Mouse (Mus musculus) layer of hippocampus, adult 9-10 months (tissue): ENCODE measurements around the gene Zfhx3.

ENCODE experiments used
- DNase-seq: peaks from one replicate; pipeline ENCODE4 v3.0.0; 2022; ENCODE audit warnings: low spot score

Gene Zfhx3

GRCm38 (mm10) chr8:108662766-108663165 lies 720.3 kb downstream of the Zfhx3 start:
- no peak for DNase-seq

GRCm38 (mm10) chr8:108671939-108672515 lies 729.6 kb downstream of the Zfhx3 start:
- DNase-seq: no peak

DNA sequence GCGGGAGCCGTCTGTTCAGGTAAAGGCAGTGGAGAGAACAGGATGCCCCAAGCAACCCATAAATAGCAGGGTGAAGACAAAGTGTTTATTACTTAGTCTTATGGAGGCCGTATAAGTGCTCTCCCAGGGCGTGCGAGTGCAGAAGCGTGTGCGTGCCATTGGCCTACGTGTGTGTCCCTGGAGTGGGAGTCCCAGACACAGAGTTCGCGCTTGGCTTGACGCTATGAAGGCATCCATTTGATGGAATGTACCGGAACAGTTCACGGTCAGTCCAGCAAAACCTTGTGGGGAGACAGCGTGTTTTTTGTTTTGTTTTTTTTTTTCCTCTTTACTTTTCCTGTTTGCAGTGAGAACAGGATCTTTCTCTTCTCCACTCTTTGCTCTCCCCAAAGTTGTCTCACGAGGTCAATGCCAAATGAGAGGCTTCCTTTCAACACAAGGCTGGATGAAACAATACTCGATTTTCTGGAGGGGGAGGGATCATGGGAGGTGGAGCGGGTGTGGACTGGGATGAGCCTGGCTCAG lies 732.6 kb downstream of the Zfhx3 start:
- no peak for DNase-seq

DNA sequence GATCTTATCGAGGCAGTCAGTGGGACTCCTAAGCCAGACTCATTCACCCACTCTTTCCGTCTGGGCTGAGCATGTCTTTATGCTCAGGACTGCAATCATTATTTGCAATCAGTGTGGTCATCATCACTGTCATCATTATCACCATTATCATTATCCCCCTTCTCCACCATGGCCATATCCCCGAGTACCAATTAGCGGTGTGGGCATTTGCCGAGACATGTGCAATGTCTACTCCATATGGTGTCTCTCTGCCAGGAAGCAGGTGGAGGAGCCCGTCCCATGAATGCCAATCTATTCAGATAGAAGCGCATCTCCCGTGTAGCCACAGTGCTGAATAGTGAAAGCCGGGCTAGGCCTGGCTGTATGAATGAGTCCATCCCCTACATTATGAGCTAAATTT lies 747.2 kb downstream of the Zfhx3 start:
- DNase-seq: no peak

- DNase-seq: no peak
These were observed 748.4 kb downstream of the Zfhx3 start for GRCm38 (mm10) chr8:108690576-108691455.

DNA sequence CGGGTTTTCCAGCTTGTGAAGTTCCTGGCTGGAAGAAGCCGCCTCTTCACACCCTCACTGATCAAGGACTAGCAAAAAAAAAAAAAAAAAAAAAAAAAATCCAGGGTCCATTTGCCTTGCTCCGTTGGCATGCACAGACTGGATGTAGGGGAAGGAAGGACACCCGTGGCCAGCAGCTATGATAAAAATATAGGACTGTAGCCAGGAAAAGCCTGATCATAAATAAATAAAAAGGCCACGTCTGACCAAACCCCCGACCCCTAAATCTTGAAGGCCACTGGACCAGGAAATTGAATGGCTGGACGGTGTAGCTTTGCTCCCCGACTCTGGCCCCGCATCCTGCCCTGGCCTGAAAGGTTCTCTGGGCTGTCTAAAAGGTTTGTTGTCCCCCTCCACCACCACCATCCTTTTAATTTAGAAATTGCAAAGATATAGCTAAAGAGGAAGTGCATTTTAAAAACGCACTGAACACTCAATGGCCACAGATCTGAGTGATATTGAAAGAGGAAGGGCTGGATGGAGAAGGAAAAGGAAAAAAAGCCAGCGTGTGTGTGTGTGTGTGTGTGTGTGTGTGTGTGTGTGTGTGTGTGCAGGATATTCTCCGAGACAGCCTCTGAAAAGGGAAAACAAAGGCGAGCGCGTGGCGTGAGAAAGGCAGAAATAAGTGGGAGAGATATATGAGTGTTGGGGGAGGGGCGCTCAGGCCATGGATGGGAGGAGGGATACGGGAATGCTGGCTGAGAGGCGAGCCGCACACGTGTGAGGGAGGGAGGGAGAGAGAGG lies 749.2 kb downstream of the Zfhx3 start:
- DNase-seq: no peak

- no peak for DNase-seq
These were observed 749.8 kb downstream of the Zfhx3 start for GRCm38 (mm10) chr8:108692239-108692627.

DNA sequence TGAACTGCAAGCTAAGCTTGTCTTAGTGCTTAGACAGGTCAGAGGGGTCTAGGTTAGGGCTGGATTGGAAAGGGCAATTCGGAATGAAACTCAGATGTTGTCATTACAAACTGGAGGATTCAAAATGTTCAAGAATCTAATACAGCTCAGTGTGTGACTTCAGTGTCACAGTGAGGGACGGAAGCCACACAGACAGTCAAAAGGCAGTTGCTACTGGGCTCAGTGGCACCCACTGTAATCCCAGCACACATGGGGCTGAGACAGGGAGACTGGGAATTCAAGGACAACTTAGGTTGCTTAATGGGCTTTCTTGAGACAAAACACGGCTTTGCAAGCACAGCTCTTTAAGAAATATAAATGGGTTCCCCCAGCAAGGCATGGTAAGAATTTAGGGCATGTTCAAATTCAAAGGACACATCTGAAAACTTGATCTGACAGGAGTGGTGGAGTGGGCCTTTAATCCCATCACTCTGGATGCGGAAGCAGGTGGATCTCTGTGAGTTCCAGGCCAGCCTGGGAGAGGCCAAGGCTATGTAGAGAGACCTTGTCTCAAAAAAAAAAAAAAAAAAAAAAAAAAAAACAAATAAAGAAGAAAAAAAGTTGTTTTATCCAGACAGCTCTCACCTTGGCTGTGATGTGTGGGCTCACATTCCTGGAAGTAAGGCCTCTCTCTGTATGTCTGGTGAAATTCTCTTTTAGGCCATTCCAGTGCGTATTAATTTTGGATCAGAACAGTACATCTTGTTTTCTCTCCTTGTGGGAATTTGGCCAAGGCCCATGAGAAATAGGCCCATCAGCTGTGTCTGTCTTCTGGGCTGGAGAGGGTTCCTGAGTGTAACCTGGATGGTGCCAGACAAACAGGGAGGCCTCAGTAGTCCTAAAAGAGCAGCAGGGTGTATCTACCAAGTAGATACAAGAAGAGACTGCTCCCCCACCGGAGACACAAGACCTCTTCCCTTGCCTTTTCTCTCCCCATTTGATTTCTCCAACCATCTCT lies 750.5 kb downstream of the Zfhx3 start:
- no peak for DNase-seq

GRCm38 (mm10) chr8:108693841-108694240 lies 751.4 kb downstream of the Zfhx3 start:
- no peak for DNase-seq

DNA sequence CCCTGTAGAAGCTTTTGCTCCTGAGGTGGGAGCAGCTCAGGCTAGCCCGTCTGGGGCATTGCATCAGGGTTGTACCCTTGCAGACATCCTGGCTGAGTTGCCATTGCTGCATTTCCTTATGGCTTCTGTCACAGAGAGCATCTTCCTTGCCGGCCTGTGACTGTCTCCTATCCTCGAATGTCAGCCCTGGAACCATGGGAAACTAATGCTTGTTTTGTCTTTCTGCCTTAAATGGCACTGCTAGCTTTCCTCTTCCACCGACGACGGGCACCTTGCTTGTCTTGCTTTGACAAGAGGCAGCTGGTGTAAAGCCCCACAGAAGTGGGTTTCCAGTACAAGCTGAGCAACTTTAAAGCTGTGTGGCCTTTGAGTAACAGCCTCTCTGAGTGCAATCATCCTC lies 752.1 kb downstream of the Zfhx3 start:
- no peak for DNase-seq

DNA sequence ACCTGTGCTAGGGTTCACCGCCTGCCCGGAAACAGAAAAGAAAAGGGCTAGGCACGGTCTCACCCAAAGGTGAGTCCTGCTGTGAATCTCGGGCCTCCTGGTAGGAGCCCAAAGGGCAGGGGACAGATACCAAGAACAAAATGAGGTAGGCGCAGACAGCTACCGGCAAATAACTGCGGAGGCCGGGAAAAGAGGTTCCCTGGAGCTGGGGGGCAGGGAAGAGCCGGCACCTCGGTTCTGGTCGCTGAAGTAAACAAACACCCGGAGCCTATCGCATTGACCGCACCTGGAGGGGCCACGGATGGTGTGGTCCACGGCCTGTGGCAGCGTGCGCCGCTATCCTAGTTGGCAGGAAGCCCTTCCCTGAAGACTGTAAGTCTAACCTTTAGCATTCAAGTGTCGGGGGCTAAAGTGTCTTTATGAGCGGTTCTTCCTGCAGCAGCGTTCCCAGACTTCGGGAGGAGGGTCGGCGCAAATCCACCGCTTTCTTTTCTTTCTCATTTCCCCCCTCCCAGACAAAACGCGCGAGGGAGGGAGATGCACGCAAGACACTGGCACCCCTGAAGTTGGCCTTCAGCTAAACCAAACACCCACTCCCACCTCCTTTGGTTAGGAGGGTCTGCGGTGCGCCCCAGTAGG lies 752.9 kb downstream of the Zfhx3 start:
- no peak for DNase-seq

- DNase-seq: no peak
These were observed 753.6 kb downstream of the Zfhx3 start for GRCm38 (mm10) chr8:108695938-108696630.

DNA sequence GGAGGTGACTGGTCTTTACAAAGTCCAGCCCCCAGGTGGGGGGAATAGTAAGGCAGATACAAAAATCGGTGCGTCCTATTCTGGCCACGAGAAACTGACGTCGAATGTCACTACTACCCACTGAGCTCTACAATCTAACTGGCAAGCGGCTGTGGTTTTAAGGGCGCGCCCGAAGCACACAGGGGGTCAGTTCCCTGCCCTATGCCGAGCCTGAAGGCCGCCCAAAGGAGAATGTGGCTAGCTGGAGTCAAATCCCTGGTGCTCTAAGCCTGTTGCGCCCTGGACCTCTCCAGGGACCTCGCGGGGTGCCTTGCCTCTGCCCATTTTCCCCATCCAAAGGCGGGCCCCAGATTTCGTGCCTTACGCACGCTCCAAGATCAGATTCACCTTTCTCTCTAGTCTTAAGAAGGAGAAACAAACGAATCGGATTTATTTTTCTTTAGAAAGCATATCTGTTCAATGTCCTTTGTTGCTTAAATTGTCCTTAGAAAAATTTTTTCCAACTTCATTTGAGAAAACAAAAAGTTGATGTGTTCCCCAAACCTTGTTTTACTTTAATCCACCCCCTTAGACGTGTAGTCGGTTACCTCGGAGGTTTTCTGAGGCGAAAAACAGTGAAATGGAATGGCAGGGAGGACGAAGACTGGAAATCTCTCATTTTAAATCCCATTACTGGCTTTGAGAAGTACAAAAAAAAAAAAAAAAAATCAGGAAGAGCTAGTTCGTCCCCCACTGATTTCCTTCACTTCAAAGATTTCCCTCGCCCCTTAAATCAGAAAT lies 754.4 kb downstream of the Zfhx3 start:
- DNase-seq: no peak

DNA sequence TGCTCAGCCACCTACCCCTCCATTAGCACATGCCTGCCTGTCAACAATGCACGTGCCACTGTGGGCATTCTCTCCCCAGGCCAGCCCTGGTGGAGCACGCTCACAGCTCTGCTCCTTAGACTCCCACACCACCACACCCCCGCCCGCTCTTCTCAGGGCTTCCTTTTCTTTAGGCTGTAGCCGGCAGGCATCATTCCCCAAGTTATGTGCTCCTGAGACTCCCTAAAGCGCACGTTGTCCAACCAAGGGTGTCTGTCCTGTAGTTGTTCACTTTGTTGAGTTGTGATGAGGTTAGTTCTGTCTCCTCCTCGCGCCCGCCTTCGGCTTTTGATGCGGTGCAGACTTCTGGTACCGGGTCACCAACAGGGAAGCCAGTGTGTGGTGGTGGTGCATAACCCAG lies 755.1 kb downstream of the Zfhx3 start:
- no peak for DNase-seq

DNA sequence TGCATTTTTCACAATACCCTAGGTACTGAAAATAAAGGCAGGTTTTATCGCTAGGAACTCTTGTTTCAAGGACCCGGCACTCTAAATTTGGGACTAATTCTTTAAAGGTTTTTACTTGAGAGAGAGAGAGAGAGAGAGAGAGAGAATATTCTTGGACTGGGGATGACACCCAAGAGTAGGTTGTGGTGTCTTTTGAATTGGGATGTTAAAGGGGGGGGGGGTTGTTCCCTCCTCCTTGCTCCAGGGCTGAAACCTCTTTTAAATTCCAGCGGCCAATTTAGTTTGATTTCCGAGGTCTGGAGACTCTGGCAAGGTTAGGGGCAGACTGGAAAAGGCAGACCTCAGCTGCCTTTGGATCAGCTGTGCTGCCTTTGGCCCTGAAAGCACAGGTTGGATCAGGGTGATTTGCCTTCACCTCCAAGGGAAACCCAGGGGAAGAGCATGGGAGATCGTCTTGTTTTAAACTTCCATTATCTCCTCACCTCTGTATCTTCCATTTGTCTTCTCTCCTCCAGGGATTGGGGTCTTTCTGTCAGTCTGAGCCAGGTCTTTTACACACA lies 755.7 kb downstream of the Zfhx3 start:
- DNase-seq: no peak

GRCm38 (mm10) chr8:108699011-108699410 lies 756.6 kb downstream of the Zfhx3 start:
- no peak for DNase-seq

- no peak for DNase-seq
These were observed 757.3 kb downstream of the Zfhx3 start for GRCm38 (mm10) chr8:108699454-108700345.
